Mouse (Mus musculus): ENCODE results near the gene Nisch.

DNA sequence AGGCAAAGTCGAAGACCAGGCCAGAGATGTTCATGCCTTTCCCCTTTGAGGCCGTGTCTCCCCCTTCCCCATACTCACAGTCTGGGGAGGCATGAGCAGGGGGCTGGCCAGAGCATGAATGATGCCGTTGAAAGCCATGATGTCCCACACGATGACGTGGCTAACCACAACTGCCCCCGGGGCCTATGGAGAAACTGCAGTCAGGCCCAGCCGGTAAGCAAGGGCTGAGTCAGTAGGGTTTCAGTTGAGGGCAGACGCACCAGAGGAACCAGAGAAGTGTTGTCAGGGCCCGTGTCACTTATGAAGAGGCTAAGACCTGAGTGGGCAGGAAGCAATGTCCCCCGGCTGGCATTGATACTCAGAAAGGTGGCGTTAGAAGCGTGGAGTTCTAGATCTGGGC, 77.1 kb downstream of the Nisch start:
- TF ChIP-seq CTCF (IDR thresholded peaks at IDR 0.05; ENCODE audit: extremely low read depth, insufficient read depth, insufficient read length, insufficient replicate concordance), result no peak
- TF ChIP-seq POLR2A (IDR thresholded peaks at IDR 0.05; ENCODE audit: low read depth, low read length), result no peak
